Mouse (Mus musculus) liver, embryonic 14 days (tissue): Measurements from ENCODE around the gene Ikzf5. TPM values are rescaled to one million over a fixed set of nuclear protein-coding genes. Genes with fewer than 3 reads are reported as not detected.

Experiments used
- polyA plus RNA-seq: library from polyadenylated mRNA; depleted of rRNA; stranded (reverse); fragments of >200 nt; gene quantifications from 2 replicates; pipeline ENCODE4 v1.2.3, GENCODE M21; 2012; rRNA removed

Ikzf5 gene
- polyA plus RNA-seq: 9.6 and 11.3 TPM in 2 replicates

DNA sequence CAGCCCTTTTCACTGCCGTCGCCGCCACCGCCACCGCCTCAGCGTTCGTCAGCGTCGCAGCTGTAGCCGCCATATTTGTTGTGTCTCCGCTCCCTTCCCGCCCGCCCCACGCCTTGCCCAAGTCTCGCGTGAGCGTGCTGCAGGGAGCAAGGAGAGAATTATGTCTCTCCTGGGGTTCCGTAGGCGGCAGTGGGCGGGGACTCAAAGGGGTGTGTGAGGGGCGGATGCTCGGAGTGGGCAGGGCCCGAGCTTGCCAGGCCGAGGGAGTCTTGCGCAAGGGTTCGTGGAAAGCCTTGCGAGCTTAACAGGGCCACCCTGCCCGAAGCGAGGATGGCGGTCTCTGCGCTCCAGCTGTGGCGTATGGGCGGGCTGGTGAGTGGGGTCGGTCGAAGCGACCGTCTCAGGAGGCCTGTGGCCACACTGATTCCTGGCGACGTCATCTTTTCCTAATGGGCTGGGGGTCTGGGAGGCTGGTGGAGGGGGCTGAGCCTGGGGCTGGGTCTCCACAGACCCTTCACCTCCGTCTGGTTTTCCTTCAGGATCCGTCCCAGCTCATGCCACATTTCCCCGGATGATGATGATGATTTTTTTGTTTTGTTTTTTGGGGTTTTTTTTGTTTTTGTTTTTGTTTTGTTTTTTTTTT is at the start of gene Ikzf5, which contains the start of gene Acadsb:
Gene Ikzf5 (minus strand): TSS at position 106 of the 643 bp plus-strand sequence.
Gene Acadsb (plus strand): TSS at position 186 of the 643 bp plus-strand sequence.

DNA sequence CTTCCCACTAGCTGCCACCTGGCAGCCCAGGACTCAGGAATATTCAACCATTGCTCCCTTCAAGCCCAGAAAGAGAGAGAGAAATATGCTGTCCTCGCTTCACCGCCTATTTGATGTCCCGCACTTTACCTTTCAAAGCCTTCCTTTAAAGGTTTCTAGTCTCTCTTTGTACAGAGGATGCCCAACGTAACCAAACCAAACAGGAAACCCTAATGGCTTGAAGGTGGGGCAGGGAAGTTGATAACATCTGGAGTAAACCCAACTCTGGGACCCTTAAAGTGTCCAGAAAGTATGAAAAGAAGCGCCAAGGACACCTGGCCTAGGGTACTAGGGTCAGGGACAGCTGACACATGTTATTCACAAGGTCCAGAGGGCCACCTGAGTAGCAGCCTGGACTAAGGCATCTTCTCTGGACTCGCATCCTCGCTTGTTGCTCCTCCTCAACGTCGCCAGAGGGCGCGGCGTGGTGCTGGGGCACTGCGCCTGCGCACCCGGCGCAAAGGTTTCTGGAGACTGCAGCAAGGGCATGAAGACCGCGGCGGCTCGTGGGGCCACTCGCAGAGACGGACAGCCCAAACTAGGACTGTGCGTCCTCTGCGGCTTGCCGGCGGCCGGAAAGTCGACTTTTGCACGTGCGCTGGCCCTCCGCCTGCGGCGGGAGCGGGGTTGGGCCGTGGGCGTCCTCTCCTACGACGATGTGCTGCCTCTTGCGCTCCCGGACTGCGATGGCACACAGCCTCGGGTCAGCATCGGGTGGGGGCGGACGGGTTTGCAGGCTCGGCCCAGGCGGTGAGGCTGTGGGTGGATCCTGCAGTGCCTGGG is 39.5 kb downstream of the Ikzf5 start, which contains the start of gene Pstk:
Gene Pstk (plus strand): TSS at position 494 of the 822 bp plus-strand sequence.

DNA sequence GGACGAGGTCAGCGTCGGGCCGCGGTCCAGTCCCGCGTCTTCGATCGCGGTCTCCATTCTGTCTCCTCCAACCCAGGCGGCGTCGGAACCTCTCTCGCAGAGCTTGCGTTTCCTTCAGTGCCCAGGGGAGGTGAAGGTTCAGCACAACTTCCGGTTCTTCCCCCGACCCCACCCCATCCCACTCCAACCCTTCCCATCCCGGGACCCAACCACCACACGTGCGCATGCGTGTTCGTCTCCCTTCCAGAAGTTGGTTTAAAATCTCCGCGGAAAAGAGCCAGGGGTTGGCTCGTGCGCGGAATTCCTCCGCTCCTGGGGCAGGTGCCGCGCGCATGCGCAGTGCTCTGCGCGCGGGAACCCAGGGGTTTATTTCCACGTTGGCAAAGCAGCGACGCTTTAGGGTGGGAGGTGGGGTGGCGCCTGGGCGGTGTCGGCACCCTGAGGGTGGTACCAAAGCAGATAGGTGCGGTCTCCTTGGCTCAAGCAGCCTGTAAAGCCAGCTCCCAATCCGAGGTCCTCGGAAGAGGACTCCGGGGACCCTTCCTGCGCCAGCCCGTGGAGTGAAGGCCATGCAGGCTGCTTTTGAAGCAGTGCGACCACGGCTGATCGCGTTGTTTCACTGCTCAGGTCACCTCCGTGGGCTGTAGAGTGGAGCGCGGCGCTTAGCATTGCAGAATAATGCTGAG is 47.6 kb downstream of the Ikzf5 start, which contains the start of gene 2310057M21Rik:
Gene 2310057M21Rik (minus strand): TSS at position 145 of the 686 bp plus-strand sequence.

Other genes with a start within 250 kb of the Ikzf5 start
- gene 5430419D17Rik, start 236.1 kb downstream of the Ikzf5 start, polyA plus RNA-seq: not detected in 2 replicates
- gene Cuzd1, start 88.2 kb downstream of the Ikzf5 start, polyA plus RNA-seq: not detected in 2 replicates
- 0.07 and 0.17 TPM in 2 replicates for gene Fam24b, start 81.0 kb downstream of the Ikzf5 start, polyA plus RNA-seq
- gene Fam24a, start 76.7 kb downstream of the Ikzf5 start, polyA plus RNA-seq: not detected in 2 replicates
- 3.8 and 4.8 TPM in 2 replicates for gene 2310057M21Rik, start 47.8 kb downstream of the Ikzf5 start, polyA plus RNA-seq
- gene Pstk, start 39.4 kb downstream of the Ikzf5 start, polyA plus RNA-seq: 13.9 and 16.0 TPM in 2 replicates
- gene Acadsb, start 80 bp upstream of the Ikzf5 start, polyA plus RNA-seq: 5.3 and 5.6 TPM in 2 replicates
- gene Hmx3, start 132.3 kb upstream of the Ikzf5 start, polyA plus RNA-seq: not detected in 2 replicates
- not detected in 2 replicates for gene Hmx2, start 138.3 kb upstream of the Ikzf5 start, polyA plus RNA-seq
- gene Bub3, start 149.7 kb upstream of the Ikzf5 start, polyA plus RNA-seq: 78.0 and 87.5 TPM in 2 replicates